Mouse (Mus musculus): ENCODE measurements around the gene Trim58. TPM values are rescaled to one million over a fixed set of nuclear protein-coding genes. Genes with fewer than 3 reads are reported as not detected.

Gene Trim58
- polyA plus RNA-seq, 1 experiment from 2014 or later = 0.31 TPM

- H3K27ac ChIP-seq (ENCODE audit: low read depth, low read length) = no peak overlapping the region
- ATAC-seq (ENCODE audit: insufficient read depth, low FRiP score, low TSS enrichment) (no peak), DNase-seq (ENCODE audit: low spot score) (no peak)
- H3K9ac ChIP-seq (ENCODE audit: low read length) = no peak overlapping the region
- no peaks in the 10 kb centered on the region for H3K27me3 ChIP-seq (ENCODE audit: control insufficient read depth, insufficient read depth, low read length)
- no peaks in the 10 kb centered on the region for H3K4me1 ChIP-seq (ENCODE audit: control insufficient read depth, insufficient read depth, low read length)
- 53% methylated on average over 4 of the region's 4 CpGs for WGBS
- H3K36me3 ChIP-seq (ENCODE audit: control insufficient read depth, insufficient read depth, low read length) = no peaks in the 10 kb centered on the region
- no peaks in the 10 kb centered on the region for H3K9me3 ChIP-seq (ENCODE audit: control insufficient read depth, low read length)
- H3K4me2 ChIP-seq (ENCODE audit: low read depth) = no peak overlapping the region
- H3K4me3 ChIP-seq (ENCODE audit: low read depth, low read length) = no peak overlapping the region
Measured at GRCm38 (mm10) chr11:58671825-58672224, 31.6 kb downstream of the Trim58 start.

DNA sequence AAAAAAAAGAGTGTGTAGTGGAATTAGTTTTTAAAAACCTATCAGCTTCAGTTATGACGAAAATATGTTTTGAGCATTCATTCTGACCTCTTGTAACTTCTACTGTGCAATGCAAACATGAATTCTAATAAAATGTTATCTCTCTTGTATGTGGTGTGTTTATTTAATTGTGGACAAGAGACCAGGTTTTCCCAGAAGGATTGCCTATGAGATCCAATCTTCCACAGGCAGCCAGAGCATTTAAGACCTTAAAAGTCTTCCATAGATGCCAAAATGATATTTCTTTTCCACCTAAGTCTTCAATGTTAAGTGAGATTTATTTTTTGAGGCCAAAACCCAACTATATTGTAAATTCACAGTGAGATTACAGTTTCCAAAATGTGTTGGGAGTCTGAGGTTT is 40.5 kb downstream of the Trim58 start, which contains the start of gene Olfr320:
Gene Olfr320 (plus strand): TSS at position 301 of the 400 bp plus-strand sequence.
- ATAC-seq (ENCODE audit: insufficient read depth, low FRiP score, low TSS enrichment) = no peak
- no peaks in the 10 kb centered on the region for H3K27me3 ChIP-seq (ENCODE audit: control insufficient read depth, insufficient read depth, low read length)

DNA sequence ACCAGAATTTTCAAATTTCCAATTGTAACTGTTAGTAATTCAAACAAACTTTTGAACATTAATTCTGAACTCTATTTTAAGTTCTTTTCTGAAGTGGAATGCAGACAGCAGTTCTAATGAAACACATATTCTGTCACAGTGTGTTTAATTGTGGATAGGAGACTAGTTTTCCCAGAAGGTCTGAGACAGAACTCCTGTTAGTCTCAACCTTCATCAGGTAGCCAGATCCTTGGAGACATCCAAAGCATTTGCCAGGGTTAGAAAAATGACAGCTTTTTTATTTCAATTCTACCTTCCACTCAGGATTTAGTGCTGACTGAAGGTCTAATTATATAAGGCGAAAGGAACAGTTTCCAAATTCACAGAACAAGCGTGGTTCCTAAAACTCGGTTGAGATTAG is 58.6 kb downstream of the Trim58 start, which contains the start of gene Olfr319:
Gene Olfr319 (plus strand): TSS at position 301 of the 400 bp plus-strand sequence.
- DNase-seq (ENCODE audit: low spot score) = no peak
- Histone ChIP-seq H3K9ac (ENCODE audit: low read length) (no peak within 1 kb of the TSS), H3K4me3 (ENCODE audit: low read depth, low read length) (no peak within 1 kb of the TSS), H3K9me3 (ENCODE audit: control insufficient read depth, low read length) (no peaks in the 10 kb centered on the region), H3K4me2 (ENCODE audit: low read depth) (no peak within 1 kb of the TSS), H3K27me3 (ENCODE audit: control insufficient read depth, insufficient read depth, low read length) (no peaks in the 10 kb centered on the region), H3K27ac (ENCODE audit: low read depth, low read length) (no peak within 1 kb of the TSS), H3K4me1 (ENCODE audit: control insufficient read depth, insufficient read depth, low read length) (no peaks in the 10 kb centered on the region), H3K36me3 (ENCODE audit: control insufficient read depth, insufficient read depth, low read length) (no peaks in the 10 kb centered on the region)
- WGBS = 85% methylated on average over 3 of the region's 3 CpGs
- ATAC-seq (ENCODE audit: insufficient read depth, low FRiP score, low TSS enrichment) = no peak

More for the DNA sequence above, 40.5 kb downstream of the Trim58 start, which contains the start of gene Olfr320:
- H3K9ac ChIP-seq (ENCODE audit: low read length) = no peak within 1 kb of the TSS
- no peaks in the 10 kb centered on the region for H3K4me1 ChIP-seq (ENCODE audit: control insufficient read depth, insufficient read depth, low read length)
- H3K9me3 ChIP-seq (ENCODE audit: control insufficient read depth, low read length) = no peaks in the 10 kb centered on the region
- no peak for DNase-seq (ENCODE audit: low spot score)
- no peak within 1 kb of the TSS for H3K27ac ChIP-seq (ENCODE audit: low read depth, low read length)
- WGBS = 90% methylated on average over 1 of the region's 1 CpGs
- H3K36me3 ChIP-seq (ENCODE audit: control insufficient read depth, insufficient read depth, low read length) = no peaks in the 10 kb centered on the region
- no peak within 1 kb of the TSS for H3K4me3 ChIP-seq (ENCODE audit: low read depth, low read length)
- no peak within 1 kb of the TSS for H3K4me2 ChIP-seq (ENCODE audit: low read depth)

Other genes with a start within 250 kb of the Trim58 start
- gene 1810065E05Rik, start 219.4 kb upstream of the Trim58 start, polyA plus RNA-seq (2014; fragmentation: Nextera tagmentation; extraction: Ambion mirVana) = not detected in 2 replicates
- not detected in 2 replicates for gene Gm12253, start 207.9 kb upstream of the Trim58 start, polyA plus RNA-seq (2014; fragmentation: Nextera tagmentation; extraction: Ambion mirVana)
- gene Lypd9, start 187.5 kb upstream of the Trim58 start, polyA plus RNA-seq (2014; fragmentation: Nextera tagmentation; extraction: Ambion mirVana) = not detected in 2 replicates
- gene Olfr30, start 178.2 kb upstream of the Trim58 start, polyA plus RNA-seq (2014; fragmentation: Nextera tagmentation; extraction: Ambion mirVana) = not detected in 2 replicates
- gene Olfr332, start 147.9 kb upstream of the Trim58 start, polyA plus RNA-seq (2014; fragmentation: Nextera tagmentation; extraction: Ambion mirVana) = not detected in 2 replicates
- gene Olfr331, start 137.9 kb upstream of the Trim58 start, polyA plus RNA-seq (2014; fragmentation: Nextera tagmentation; extraction: Ambion mirVana) = not detected in 2 replicates
- not detected in 2 replicates for gene Olfr330, start 105.6 kb upstream of the Trim58 start, polyA plus RNA-seq (2014; fragmentation: Nextera tagmentation; extraction: Ambion mirVana)
- not detected in 2 replicates for gene Olfr329-ps, start 94.0 kb upstream of the Trim58 start, polyA plus RNA-seq (2014; fragmentation: Nextera tagmentation; extraction: Ambion mirVana)
- not detected in 2 replicates for gene Olfr328, start 84.8 kb upstream of the Trim58 start, polyA plus RNA-seq (2014; fragmentation: Nextera tagmentation; extraction: Ambion mirVana)
- not detected in 2 replicates for gene Olfr224, start 69.9 kb upstream of the Trim58 start, polyA plus RNA-seq (2014; fragmentation: Nextera tagmentation; extraction: Ambion mirVana)
- gene Olfr325, start 62.7 kb upstream of the Trim58 start, polyA plus RNA-seq (2014; fragmentation: Nextera tagmentation; extraction: Ambion mirVana) = not detected in 2 replicates
- gene Olfr324, start 45.4 kb upstream of the Trim58 start, polyA plus RNA-seq (2014; fragmentation: Nextera tagmentation; extraction: Ambion mirVana) = not detected in 2 replicates
- not detected in 2 replicates for gene 2210407C18Rik, start 24.4 kb upstream of the Trim58 start, polyA plus RNA-seq (2014; fragmentation: Nextera tagmentation; extraction: Ambion mirVana)
- not detected in 2 replicates for gene Olfr323, start 10.0 kb upstream of the Trim58 start, polyA plus RNA-seq (2014; fragmentation: Nextera tagmentation; extraction: Ambion mirVana)
- not detected in 2 replicates for gene Olfr322, start 18.3 kb downstream of the Trim58 start, polyA plus RNA-seq (2014; fragmentation: Nextera tagmentation; extraction: Ambion mirVana)
- gene Olfr320, start 40.6 kb downstream of the Trim58 start, polyA plus RNA-seq (2014; fragmentation: Nextera tagmentation; extraction: Ambion mirVana) = not detected in 2 replicates
- not detected in 2 replicates for gene Olfr319, start 58.7 kb downstream of the Trim58 start, polyA plus RNA-seq (2014; fragmentation: Nextera tagmentation; extraction: Ambion mirVana)
- not detected in 2 replicates for gene Olfr318, start 83.5 kb downstream of the Trim58 start, polyA plus RNA-seq (2014; fragmentation: Nextera tagmentation; extraction: Ambion mirVana)
- not detected in 2 replicates for gene Olfr317, start 98.7 kb downstream of the Trim58 start, polyA plus RNA-seq (2014; fragmentation: Nextera tagmentation; extraction: Ambion mirVana)
- not detected in 2 replicates for gene Olfr316, start 112.3 kb downstream of the Trim58 start, polyA plus RNA-seq (2014; fragmentation: Nextera tagmentation; extraction: Ambion mirVana)
- gene Olfr315, start 132.7 kb downstream of the Trim58 start, polyA plus RNA-seq (2014; fragmentation: Nextera tagmentation; extraction: Ambion mirVana) = not detected in 2 replicates
- not detected in 2 replicates for gene Olfr314, start 142.5 kb downstream of the Trim58 start, polyA plus RNA-seq (2014; fragmentation: Nextera tagmentation; extraction: Ambion mirVana)
- 6.3 and 6.8 TPM in 2 replicates for gene Fam183b, start 161.5 kb downstream of the Trim58 start, polyA plus RNA-seq (2014; fragmentation: Nextera tagmentation; extraction: Ambion mirVana)
- gene Olfr313, start 174.5 kb downstream of the Trim58 start, polyA plus RNA-seq (2014; fragmentation: Nextera tagmentation; extraction: Ambion mirVana) = not detected in 2 replicates
- not detected in 2 replicates for gene Olfr312, start 188.8 kb downstream of the Trim58 start, polyA plus RNA-seq (2014; fragmentation: Nextera tagmentation; extraction: Ambion mirVana)
- not detected in 2 replicates for gene Olfr311, start 198.8 kb downstream of the Trim58 start, polyA plus RNA-seq (2014; fragmentation: Nextera tagmentation; extraction: Ambion mirVana)
- gene Gm12258, start 206.7 kb downstream of the Trim58 start, polyA plus RNA-seq (2014; fragmentation: Nextera tagmentation; extraction: Ambion mirVana) = 16.0 and 19.9 TPM in 2 replicates
- gene 2810021J22Rik, start 226.8 kb downstream of the Trim58 start, polyA plus RNA-seq (2014; fragmentation: Nextera tagmentation; extraction: Ambion mirVana) = 11.0 and 13.0 TPM in 2 replicates